Mouse (Mus musculus) forebrain, embryonic 15.5 days (tissue): ENCODE measurements at regions not wholly inside any gene's neighbourhood (a gene's known extent, or its start where the extent isn't known, plus 50 kb on each side); places are given as distances from the start of the nearest gene placed in this dataset.

Experiments used
- ATAC-seq: fragments of 200-750 bp; cut with Nextera tagmentation; replicated peaks from 2 replicates; pipeline ENCODE4 v1.8.0; 2017; ENCODE audit warnings: mild to moderate bottlenecking, moderate TSS enrichment, moderate library complexity
- H3K27ac ChIP-seq: fragments of 300-500 bp; sonication (generic); replicated peaks from 2 replicates; pipeline ENCODE4 v1.5.1; 2015; ENCODE audit warnings: mild to moderate bottlenecking, inconsistent platforms
- H3K27me3 ChIP-seq: fragments of 300-500 bp; sonication (generic); 2 replicates; pipeline ENCODE4 v1.6.1; 2015; ENCODE audit warnings: inconsistent platforms
- H3K36me3 ChIP-seq: fragments of 300-500 bp; sonication (generic); 2 replicates; pipeline ENCODE4 v1.6.1; 2015; ENCODE audit warnings: mild to moderate bottlenecking, inconsistent platforms
- H3K4me1 ChIP-seq: fragments of 300-500 bp; sonication (generic); 2 replicates; pipeline ENCODE4 v1.6.1; 2015; ENCODE audit warnings: inconsistent platforms
- H3K4me2 ChIP-seq: fragments of 300-500 bp; sonication (generic); replicated peaks from 2 replicates; pipeline ENCODE4 v1.6.1; 2015; ENCODE audit warnings: mild to moderate bottlenecking, inconsistent platforms
- H3K4me3 ChIP-seq: fragments of 300-500 bp; sonication (generic); 2 replicates; pipeline ENCODE4 v1.5.1; 2015; ENCODE audit warnings: mild to moderate bottlenecking, inconsistent platforms
- H3K9ac ChIP-seq: fragments of 300-500 bp; sonication (generic); replicated peaks from 2 replicates; pipeline ENCODE4 v1.6.1; 2015; ENCODE audit warnings: mild to moderate bottlenecking, inconsistent platforms
- H3K9me3 ChIP-seq: fragments of 300-500 bp; sonication (generic); 2 replicates; pipeline ENCODE4 v1.6.1; 2016; ENCODE audit warnings: inconsistent platforms
- WGBS: fragments of 180-500 bp; shearing (Covaris S2); methylation state at CpG from one replicate; pipeline ENCODE4 v1.1.7; 2015; ENCODE audit warnings: mixed read lengths; 5-methylcytosine and 5-hydroxymethylcytosine counted together

- Histone ChIP-seq H3K27me3 (no peaks in the 10 kb centered on the region), H3K4me2 (no peak overlapping the region), H3K9ac (no peak overlapping the region), H3K27ac (no peak overlapping the region), H3K9me3 (no peaks in the 10 kb centered on the region), H3K4me1 (no peaks in the 10 kb centered on the region), H3K36me3 (no peaks in the 10 kb centered on the region), H3K4me3 (no peak overlapping the region)
- no peak for ATAC-seq
- WGBS = 91% methylated on average over 3 of the region's 3 CpGs
Measured at GRCm38 (mm10) chr8:90692516-90692915, 124.7 kb downstream of the Gm19935 start.

GRCm38 (mm10) chr8:90685076-90685475 lies 132.1 kb downstream of the Gm19935 start:
- no peaks in the 10 kb centered on the region for H3K27me3 ChIP-seq
- no peak overlapping the region for H3K4me2 ChIP-seq
- ATAC-seq = no peak
- no peaks in the 10 kb centered on the region for H3K36me3 ChIP-seq
- no peak overlapping the region for H3K4me3 ChIP-seq
- no peak overlapping the region for H3K27ac ChIP-seq
- H3K9ac ChIP-seq = no peak overlapping the region
- H3K4me1 ChIP-seq = no peaks in the 10 kb centered on the region
- 79% methylated on average over 2 of the region's 2 CpGs for WGBS
- H3K9me3 ChIP-seq = no peaks in the 10 kb centered on the region

GRCm38 (mm10) chr8:90670471-90671057 lies 146.6 kb downstream of the Gm19935 start:
- H3K4me1 ChIP-seq = peaks cover 14% of the 10 kb centered on the region
- H3K4me2 ChIP-seq = peak overlapping the region; percentile 52
- ATAC-seq = 0 out of 2 replicates have a peak, but pooled peaks have one; percentile 46
- no peaks in the 10 kb centered on the region for H3K9me3 ChIP-seq
- H3K36me3 ChIP-seq = no peaks in the 10 kb centered on the region
- WGBS = under 1% methylated on average over 14 of the region's 14 CpGs
- no peaks in the 10 kb centered on the region for H3K27me3 ChIP-seq
- H3K4me3 ChIP-seq = peak overlapping the region; percentile 27
- H3K9ac ChIP-seq = peak overlapping the region; percentile 39
- peak overlapping the region; percentile 13; the same call in 1 of the 2 replicates for H3K27ac ChIP-seq

- 27% methylated on average over 9 of the region's 9 CpGs for WGBS
- ATAC-seq = no peak
- H3K9me3 ChIP-seq = no peaks in the 10 kb centered on the region
- H3K27ac ChIP-seq = no peak overlapping the region
- H3K27me3 ChIP-seq = no peaks in the 10 kb centered on the region
- no peak overlapping the region for H3K4me3 ChIP-seq
- peaks cover 14% of the 10 kb centered on the region for H3K4me1 ChIP-seq
- H3K4me2 ChIP-seq = no peak overlapping the region
- no peaks in the 10 kb centered on the region for H3K36me3 ChIP-seq
- H3K9ac ChIP-seq = no peak overlapping the region
Measured at GRCm38 (mm10) chr8:90669396-90669795, 147.8 kb downstream of the Gm19935 start.

- no peak overlapping the region for H3K27ac ChIP-seq
- 3% methylated on average over 3 of the region's 3 CpGs for WGBS
- ATAC-seq = peak; percentile 86
- no peak overlapping the region for H3K4me3 ChIP-seq
- H3K4me1 ChIP-seq = peaks cover 33% of the 10 kb centered on the region
- no peak overlapping the region for H3K9ac ChIP-seq
- no peak overlapping the region for H3K4me2 ChIP-seq
- peaks cover 9% of the 10 kb centered on the region; the same call in 1 of the 2 replicates for H3K9me3 ChIP-seq
- no peaks in the 10 kb centered on the region for H3K27me3 ChIP-seq
- H3K36me3 ChIP-seq = no peaks in the 10 kb centered on the region
Measured at GRCm38 (mm10) chr8:90659066-90659465, 158.1 kb downstream of the Gm19935 start.

- no peaks in the 10 kb centered on the region for H3K27me3 ChIP-seq
- peak overlapping the region; percentile 15; the same call in 1 of the 2 replicates for H3K4me3 ChIP-seq
- H3K4me2 ChIP-seq = peak overlapping the region; percentile 34
- H3K9ac ChIP-seq = no peak overlapping the region
- 3% methylated on average over 7 of the region's 7 CpGs for WGBS
- peaks cover 9% of the 10 kb centered on the region; the same call in 1 of the 2 replicates for H3K9me3 ChIP-seq
- no peaks in the 10 kb centered on the region for H3K36me3 ChIP-seq
- H3K4me1 ChIP-seq = peaks cover 33% of the 10 kb centered on the region
- H3K27ac ChIP-seq = peak overlapping the region; percentile 82
- ATAC-seq = peak; percentile 55
Measured at GRCm38 (mm10) chr8:90657641-90658051, 159.5 kb downstream of the Gm19935 start.

GRCm38 (mm10) chr8:90657116-90657515 lies 160.1 kb downstream of the Gm19935 start:
- Histone ChIP-seq H3K4me1 (peaks cover 33% of the 10 kb centered on the region), H3K27me3 (no peaks in the 10 kb centered on the region), H3K4me2 (peak overlapping the region; percentile 34), H3K4me3 (peak overlapping the region; percentile 15; the same call in 1 of the 2 replicates), H3K9ac (no peak overlapping the region), H3K36me3 (no peaks in the 10 kb centered on the region), H3K27ac (peak overlapping the region; percentile 82), H3K9me3 (peaks cover 4% of the 10 kb centered on the region; the same call in 1 of the 2 replicates)
- ATAC-seq = peak; percentile 60
- WGBS = 17% methylated on average over 5 of the region's 5 CpGs

- Histone ChIP-seq H3K27me3 (no peaks in the 10 kb centered on the region), H3K4me3 (no peak overlapping the region), H3K4me2 (peak overlapping the region; percentile 34; the same call in 1 of the 2 replicates), H3K36me3 (no peaks in the 10 kb centered on the region), H3K4me1 (peaks cover 33% of the 10 kb centered on the region), H3K27ac (peak overlapping the region; percentile 82), H3K9me3 (no peaks in the 10 kb centered on the region), H3K9ac (no peak overlapping the region)
- peak; percentile 38; the same call in 1 of the 2 replicates for ATAC-seq
- 19% methylated on average over 5 of the region's 5 CpGs for WGBS
Measured at GRCm38 (mm10) chr8:90656436-90657090, 160.6 kb downstream of the Gm19935 start.

- H3K9me3 ChIP-seq = no peaks in the 10 kb centered on the region
- no peak overlapping the region for H3K27ac ChIP-seq
- H3K4me3 ChIP-seq = no peak overlapping the region
- no peak overlapping the region for H3K4me2 ChIP-seq
- H3K4me1 ChIP-seq = peaks cover 33% of the 10 kb centered on the region
- no peaks in the 10 kb centered on the region for H3K36me3 ChIP-seq
- no peaks in the 10 kb centered on the region for H3K27me3 ChIP-seq
- ATAC-seq = no peak
- 67% methylated on average over 2 of the region's 2 CpGs for WGBS
- no peak overlapping the region for H3K9ac ChIP-seq
Measured at GRCm38 (mm10) chr8:90654786-90655185, 162.4 kb downstream of the Gm19935 start.

- peaks cover 5% of the 10 kb centered on the region; the same call in 1 of the 2 replicates for H3K4me1 ChIP-seq
- no peak overlapping the region for H3K9ac ChIP-seq
- no peak overlapping the region for H3K4me2 ChIP-seq
- ATAC-seq = no peak
- H3K27ac ChIP-seq = no peak overlapping the region
- H3K4me3 ChIP-seq = no peak overlapping the region
- H3K9me3 ChIP-seq = no peaks in the 10 kb centered on the region
- 31% methylated on average over 6 of the region's 6 CpGs for WGBS
- no peaks in the 10 kb centered on the region for H3K36me3 ChIP-seq
- no peaks in the 10 kb centered on the region; the same call in 1 of the 2 replicates for H3K27me3 ChIP-seq
Measured at GRCm38 (mm10) chr8:90642392-90642791, 174.8 kb downstream of the Gm19935 start.

GRCm38 (mm10) chr8:90636770-90637169 lies 180.4 kb downstream of the Gm19935 start:
- Histone ChIP-seq H3K9me3 (no peaks in the 10 kb centered on the region), H3K4me3 (no peak overlapping the region), H3K27ac (no peak overlapping the region), H3K9ac (no peak overlapping the region), H3K4me1 (peaks cover 16% of the 10 kb centered on the region), H3K4me2 (no peak overlapping the region), H3K27me3 (no peaks in the 10 kb centered on the region), H3K36me3 (no peaks in the 10 kb centered on the region)
- 71% methylated on average over 7 of the region's 7 CpGs for WGBS
- no peak for ATAC-seq

- no peak overlapping the region for H3K4me3 ChIP-seq
- ATAC-seq = peak; percentile 72
- no peak overlapping the region; the same call in 1 of the 2 replicates for H3K27ac ChIP-seq
Measured at GRCm38 (mm10) chr8:90635766-90636492, 181.3 kb downstream of the Gm19935 start.

More at GRCm38 (mm10) chr8:90635766-90636492, 181.3 kb downstream of the Gm19935 start:
- Histone ChIP-seq H3K9me3 (no peaks in the 10 kb centered on the region), H3K9ac (no peak overlapping the region), H3K4me2 (no peak overlapping the region), H3K27me3 (no peaks in the 10 kb centered on the region), H3K4me1 (peaks cover 16% of the 10 kb centered on the region), H3K36me3 (no peaks in the 10 kb centered on the region)
- 28% methylated on average over 7 of the region's 7 CpGs for WGBS
